Mouse (Mus musculus): ENCODE results near the gene Adora1.

Adora1 gene

DNA sequence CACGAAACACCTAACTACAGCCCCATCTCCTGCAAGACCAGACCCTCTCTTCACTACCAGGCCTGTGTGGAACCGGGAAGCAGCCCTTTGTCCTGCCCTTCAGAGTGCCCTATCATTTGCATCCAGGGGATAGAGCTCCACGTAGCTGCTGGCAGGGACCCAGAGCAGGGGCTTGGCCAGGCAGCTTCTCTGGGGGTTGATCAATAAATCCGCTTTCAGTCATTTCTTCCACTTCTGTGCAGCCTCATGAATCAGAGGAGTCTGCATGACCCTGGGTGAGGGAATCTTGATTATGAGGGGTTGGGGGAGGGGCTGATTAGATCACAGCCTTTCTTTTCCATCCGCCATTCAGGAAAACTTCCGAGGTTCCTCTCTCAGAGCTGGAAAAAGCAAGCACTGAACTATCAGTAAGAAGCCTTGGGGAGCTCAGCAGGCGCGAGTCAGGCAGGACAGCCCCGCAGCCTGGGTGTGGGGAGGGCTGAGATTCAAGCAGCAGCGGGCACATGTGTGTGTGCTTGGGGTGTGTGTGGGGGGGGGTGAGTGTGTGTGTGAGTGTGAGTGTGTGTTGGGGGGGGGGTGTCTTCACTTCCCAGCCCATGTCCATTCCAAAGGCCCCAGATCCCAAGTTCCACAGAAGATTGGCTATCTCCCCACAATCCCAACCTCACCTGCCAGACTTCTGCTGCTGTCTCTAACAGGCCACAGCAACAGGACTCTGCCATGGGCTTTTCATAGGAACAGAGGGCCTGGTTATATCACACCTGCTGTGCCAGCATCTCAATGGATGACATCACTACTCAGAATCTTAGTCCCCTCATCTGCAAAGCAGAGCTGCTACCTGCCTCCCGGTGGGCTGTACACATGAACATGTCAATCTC, 19.2 kb downstream of the Adora1 start:
- no peak for DNase-seq (ENCODE audit: low read depth, low spot score)

DNA sequence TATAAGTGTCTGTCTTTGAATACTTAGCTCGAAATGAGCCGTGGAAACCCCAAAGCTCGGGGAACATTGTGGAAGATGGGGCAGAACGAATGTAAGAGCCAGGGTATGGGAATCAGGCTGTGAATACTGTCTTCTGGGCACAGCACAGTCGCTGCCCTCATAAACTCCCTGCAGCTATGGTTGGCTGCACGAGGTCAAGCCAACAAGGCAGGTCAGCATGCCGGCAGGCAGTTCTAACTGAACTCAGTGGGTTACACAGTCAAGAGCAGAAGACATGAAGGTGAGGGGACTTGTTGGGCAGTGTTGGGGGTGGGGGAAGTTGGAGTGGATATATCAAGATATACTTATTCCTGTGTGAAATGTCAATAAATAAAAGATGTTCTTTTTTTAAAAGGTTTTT, 20.2 kb downstream of the Adora1 start:
- no peak for DNase-seq (ENCODE audit: low read depth, low spot score)

DNA sequence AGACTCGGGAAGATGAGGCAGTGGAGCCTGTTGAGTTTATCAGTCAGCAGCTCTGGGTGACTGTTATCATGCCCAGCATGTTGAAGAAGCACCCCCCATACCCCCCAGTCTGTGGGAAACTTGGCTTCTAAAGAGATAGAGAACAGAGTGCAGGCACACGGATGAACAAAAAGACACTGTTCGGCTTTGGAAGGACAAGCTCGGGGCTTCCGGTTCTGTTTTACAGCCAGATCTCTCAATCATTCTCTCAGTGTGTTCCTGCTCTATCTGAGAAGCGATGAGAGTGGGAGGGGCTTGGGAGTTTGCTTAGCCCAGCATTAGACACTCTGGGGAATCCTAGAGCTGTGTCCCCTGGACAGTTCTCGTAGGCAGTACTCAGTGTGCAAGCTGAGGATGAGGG, 21.8 kb downstream of the Adora1 start:
- no peak for DNase-seq (ENCODE audit: low read depth, low spot score)

DNA sequence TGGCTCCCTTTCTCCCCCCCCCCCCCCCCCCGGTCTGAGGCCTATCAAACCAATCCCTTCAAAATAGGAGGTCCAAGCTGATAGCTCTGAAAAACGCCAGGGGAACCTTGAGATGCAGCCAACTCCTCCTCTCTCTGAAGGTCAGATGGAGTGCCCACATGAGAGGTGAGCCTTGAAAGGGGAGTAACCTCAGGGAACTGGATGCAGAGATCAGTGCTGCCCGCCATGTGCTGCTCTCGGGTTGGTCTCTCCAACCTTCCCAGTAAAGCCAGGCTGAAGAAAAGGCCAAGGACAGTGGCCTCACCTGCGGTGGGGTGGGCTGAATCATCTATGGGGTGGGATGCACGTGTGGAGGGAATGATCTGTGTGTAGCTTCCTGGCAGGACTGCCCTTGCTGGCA, 22.9 kb downstream of the Adora1 start:
- DNase-seq (ENCODE audit: low read depth, low spot score) = no peak

GRCm38 (mm10) chr1:134211631-134212030, 23.6 kb downstream of the Adora1 start:
- DNase-seq (ENCODE audit: low read depth, low spot score) = no peak

GRCm38 (mm10) chr1:134211043-134211442, 24.2 kb downstream of the Adora1 start:
- DNase-seq (ENCODE audit: low read depth, low spot score) = no peak

GRCm38 (mm10) chr1:134210179-134210755, 25.0 kb downstream of the Adora1 start:
- no peak for DNase-seq (ENCODE audit: low read depth, low spot score)

DNA sequence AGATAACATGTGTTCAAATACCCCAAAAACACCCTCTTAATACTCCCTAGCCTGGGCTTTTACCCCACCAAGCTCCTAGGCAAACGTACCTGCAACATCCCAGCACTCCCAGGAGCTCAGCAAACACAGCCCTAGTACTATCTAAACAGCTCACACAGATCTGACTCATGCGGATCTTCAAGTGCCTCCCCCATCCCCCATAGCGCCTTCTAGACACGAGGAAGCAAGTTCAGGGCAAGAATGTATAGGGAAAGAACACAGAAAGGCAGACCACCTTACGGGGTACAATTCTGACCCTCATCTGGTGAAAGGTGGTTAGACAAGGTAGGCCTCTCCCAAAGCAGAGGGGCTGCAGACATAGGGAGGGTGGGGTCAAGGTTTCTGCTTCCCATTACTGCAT, 29.1 kb downstream of the Adora1 start:
- DNase-seq (ENCODE audit: low read depth, low spot score) = no peak

- DNase-seq (ENCODE audit: low read depth, low spot score) = no peak
These were observed 29.8 kb downstream of the Adora1 start for GRCm38 (mm10) chr1:134205296-134206018.

- no peak for DNase-seq (ENCODE audit: low read depth, low spot score)
These were observed 31.0 kb downstream of the Adora1 start for GRCm38 (mm10) chr1:134204230-134204629.

- peak; percentile 68 for DNase-seq (ENCODE audit: low read depth, low spot score)
These were observed 33.3 kb downstream of the Adora1 start for GRCm38 (mm10) chr1:134201751-134202420.

- no peak for DNase-seq (ENCODE audit: low read depth, low spot score)
These were observed 34.1 kb downstream of the Adora1 start for GRCm38 (mm10) chr1:134200998-134201686.

DNA sequence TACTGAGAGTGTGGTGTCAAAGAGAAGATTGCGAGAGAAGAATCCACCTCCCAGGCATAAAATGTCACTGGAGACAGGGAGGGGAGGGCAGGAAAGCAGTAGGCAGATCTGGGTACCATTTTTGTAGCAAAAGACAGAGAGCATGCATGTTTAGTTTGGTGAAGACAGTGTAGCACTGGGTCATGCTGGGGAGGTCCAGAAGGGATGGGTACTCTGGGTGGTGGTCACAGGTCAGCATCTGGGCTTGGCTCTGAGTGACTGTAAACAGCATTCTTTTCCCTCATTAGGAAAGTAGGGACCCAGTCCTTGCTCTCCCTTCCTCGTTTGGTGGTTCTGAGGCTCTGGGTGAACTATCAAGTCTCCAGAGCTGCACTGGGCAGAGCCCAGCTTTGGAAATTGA, 34.8 kb downstream of the Adora1 start:
- DNase-seq (ENCODE audit: low read depth, low spot score) = no peak

DNA sequence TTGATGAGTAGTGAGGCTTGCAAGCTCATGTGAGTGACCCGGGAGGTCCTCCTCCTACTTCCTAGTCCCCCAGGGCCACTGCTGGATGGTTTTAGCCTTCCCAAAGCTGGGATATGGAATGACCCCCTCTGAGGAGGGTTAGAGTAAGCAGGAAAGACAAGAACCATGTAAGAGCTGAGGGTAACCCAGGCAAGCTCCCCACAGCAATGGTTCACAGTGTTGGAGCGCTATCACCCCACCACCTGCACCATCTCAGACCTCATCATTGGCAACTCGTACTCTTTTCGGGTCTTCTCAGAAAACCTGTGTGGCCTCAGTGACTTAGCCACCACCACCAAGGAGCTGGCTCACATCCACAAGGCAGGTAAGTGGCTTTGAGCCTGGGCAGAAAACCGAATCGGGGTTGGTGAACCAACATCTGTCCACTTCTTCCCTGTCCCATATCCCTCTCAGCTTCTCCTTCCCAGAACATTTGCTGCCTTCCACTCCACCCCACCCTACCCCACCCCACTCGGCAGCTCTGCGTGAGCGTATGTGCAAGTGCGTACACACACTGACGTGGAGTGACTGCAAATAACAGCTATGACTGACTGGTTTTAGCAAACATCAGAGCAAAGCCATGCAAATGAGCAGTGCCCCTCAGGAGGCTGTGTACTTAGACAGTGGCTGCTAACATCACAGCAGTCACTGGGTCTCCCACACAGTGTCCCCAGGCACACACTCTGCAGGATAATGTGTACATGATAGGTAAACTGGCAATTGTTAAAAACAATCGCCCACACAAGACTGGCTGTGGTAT, 36.8 kb downstream of the Adora1 start:
- no peak for DNase-seq (ENCODE audit: low read depth, low spot score)

GRCm38 (mm10) chr1:134197325-134197982, 37.8 kb downstream of the Adora1 start:
- DNase-seq (ENCODE audit: low read depth, low spot score) = no peak

GRCm38 (mm10) chr1:134196386-134196785, 38.8 kb downstream of the Adora1 start:
- DNase-seq (ENCODE audit: low read depth, low spot score) = peak; percentile 61

- DNase-seq (ENCODE audit: low read depth, low spot score) = peak; percentile 13
These were observed 39.3 kb downstream of the Adora1 start for GRCm38 (mm10) chr1:134195979-134196378.

- DNase-seq (ENCODE audit: low read depth, low spot score) = no peak
These were observed 39.7 kb downstream of the Adora1 start for GRCm38 (mm10) chr1:134195571-134195970.

- no peak for DNase-seq (ENCODE audit: low read depth, low spot score)
These were observed 40.1 kb downstream of the Adora1 start for GRCm38 (mm10) chr1:134195117-134195516.
